Mouse (Mus musculus) mouse embryonic stem cell (cell line): ENCODE results near the gene Gm10300.

Source experiments
- in situ Hi-C, 2 experiments: fragments of 300-500 bp; cut with MboI; formaldehyde crosslinking; loops; 1 replicate in 1 of 2; 3 replicates in 1 of 2; pipeline ENCODE4 v1.14.3; 2019 to 2020; ENCODE audit warnings: low sequenced_read_pairs in 2 of 2, low pct_unique_long_range_greater_than_20kb in 1 of 2, mixed read lengths in 1 of 2; ENCODE audit not compliant: unreplicated experiment in 1 of 2

Gm10300 gene

GRCm38 (mm10) chr4:132075796-132076195 lies 1.3 kb downstream of the Gm10300 start:
- in situ Hi-C loops: no loop called here

- in situ Hi-C loops: no loop called here
Measured at GRCm38 (mm10) chr4:132076480-132077405, 2.2 kb downstream of the Gm10300 start.

- in situ Hi-C loops: no loop called here
Measured at GRCm38 (mm10) chr4:132077445-132077844, 2.9 kb downstream of the Gm10300 start.

- in situ Hi-C loops: no loop called here
Measured at GRCm38 (mm10) chr4:132078296-132078714, 3.8 kb downstream of the Gm10300 start.

GRCm38 (mm10) chr4:132079555-132080275 lies 5.2 kb downstream of the Gm10300 start:
- in situ Hi-C loops: no loop called here

GRCm38 (mm10) chr4:132080492-132080983 lies 6.0 kb downstream of the Gm10300 start:
- in situ Hi-C loops: no loop called here

GRCm38 (mm10) chr4:132085114-132085513 lies 10.6 kb downstream of the Gm10300 start:
- in situ Hi-C loops: no loop called here

GRCm38 (mm10) chr4:132088921-132089320 lies 14.4 kb downstream of the Gm10300 start:
- in situ Hi-C loops: no loop called here

GRCm38 (mm10) chr4:132093136-132093535 lies 18.6 kb downstream of the Gm10300 start:
- in situ Hi-C loops: loop anchor here (5.0 to 10.0 kb wide), 2 partner anchors 79 to 82 kb away; no protein-coding TSS in a partner anchor

- in situ Hi-C loops: loop anchor here (5.0 to 10.0 kb wide), 2 partner anchors 78 to 81 kb away; no protein-coding TSS in a partner anchor
Measured at GRCm38 (mm10) chr4:132093928-132094327, 19.4 kb downstream of the Gm10300 start.

GRCm38 (mm10) chr4:132095043-132095442 lies 20.5 kb downstream of the Gm10300 start:
- in situ Hi-C loops: loop anchor here in 1 of 2 experiments (10.0 kb wide), 1 partner anchor 80 kb away; no protein-coding TSS in a partner anchor

GRCm38 (mm10) chr4:132099548-132099947 lies 25.1 kb downstream of the Gm10300 start:
- in situ Hi-C loops: loop anchor here in 1 of 2 experiments (10.0 kb wide), 1 partner anchor 75 kb away; no protein-coding TSS in a partner anchor

GRCm38 (mm10) chr4:132101152-132101551 lies 26.7 kb downstream of the Gm10300 start:
- in situ Hi-C loops: no loop called here

GRCm38 (mm10) chr4:132108221-132108620 lies 33.7 kb downstream of the Gm10300 start:
- in situ Hi-C loops: no loop called here

- in situ Hi-C loops: no loop called here
Measured at GRCm38 (mm10) chr4:132111227-132111626, 36.7 kb downstream of the Gm10300 start.

- in situ Hi-C loops: no loop called here
Measured at GRCm38 (mm10) chr4:132113411-132114095, 39.1 kb downstream of the Gm10300 start.

- in situ Hi-C loops: no loop called here
Measured at GRCm38 (mm10) chr4:132116315-132116714, 41.8 kb downstream of the Gm10300 start.

- in situ Hi-C loops: no loop called here
Measured at GRCm38 (mm10) chr4:132119566-132119965, 45.1 kb downstream of the Gm10300 start.
